Mouse (Mus musculus) embryo, embryonic 11 days (tissue): ENCODE measurements around the gene Etv1.
"Not testable (repeated sequence)": the region's sequence is repeated elsewhere in the genome, so short reads cannot be mapped to it uniquely, and the experiment has no call there.

Experiments
- DNase-seq: peaks from one replicate; pipeline ENCODE4 v3.0.0-alpha.2; 2015

Etv1 gene

GRCm38 (mm10) chr12:38818320-38818719, 39.1 kb downstream of the Etv1 start:
- no peak for DNase-seq

- no peak for DNase-seq
Measured at GRCm38 (mm10) chr12:38820642-38821041, 41.5 kb downstream of the Etv1 start.

DNA sequence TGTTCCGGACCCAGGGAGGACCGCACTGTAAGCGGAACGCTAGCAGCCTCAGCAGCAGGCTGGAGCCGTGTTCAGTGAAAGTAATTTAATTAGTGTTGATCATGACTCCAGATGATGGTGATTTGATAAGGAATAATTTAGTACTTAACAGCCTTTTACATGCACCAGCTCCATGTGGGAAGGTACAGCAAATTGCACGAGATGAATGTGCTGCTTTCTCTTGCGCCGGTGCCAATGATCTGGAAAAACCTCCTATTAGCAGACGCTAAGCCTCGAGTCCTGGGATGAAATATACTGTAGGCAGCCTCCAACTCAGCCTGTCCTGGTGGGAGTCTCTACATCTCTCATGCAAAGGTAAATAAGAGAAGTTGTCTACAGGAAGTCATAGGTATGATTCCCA, 45.2 kb downstream of the Etv1 start:
- no peak for DNase-seq

GRCm38 (mm10) chr12:38832981-38833380, 53.8 kb downstream of the Etv1 start:
- DNase-seq, result no peak

DNA sequence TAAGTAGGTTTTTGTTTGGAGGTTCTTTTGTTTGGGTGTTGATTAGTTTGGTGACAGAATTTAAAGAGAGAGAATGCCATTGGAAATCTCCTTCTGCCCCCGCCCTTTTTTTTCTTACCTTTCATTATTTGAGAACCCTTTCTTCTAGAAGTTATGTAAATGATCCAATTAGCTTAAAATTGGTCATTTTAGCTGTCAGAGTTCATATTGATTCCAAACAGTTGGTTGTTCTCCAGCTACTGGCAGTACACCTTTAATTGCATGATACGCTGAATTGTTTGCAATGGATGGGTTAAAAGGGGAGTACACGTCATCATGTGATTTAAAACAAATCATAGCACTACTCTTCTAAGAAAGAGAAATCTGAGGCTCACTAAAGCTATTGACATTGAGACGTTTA, 55.4 kb downstream of the Etv1 start:
- no peak for DNase-seq

DNA sequence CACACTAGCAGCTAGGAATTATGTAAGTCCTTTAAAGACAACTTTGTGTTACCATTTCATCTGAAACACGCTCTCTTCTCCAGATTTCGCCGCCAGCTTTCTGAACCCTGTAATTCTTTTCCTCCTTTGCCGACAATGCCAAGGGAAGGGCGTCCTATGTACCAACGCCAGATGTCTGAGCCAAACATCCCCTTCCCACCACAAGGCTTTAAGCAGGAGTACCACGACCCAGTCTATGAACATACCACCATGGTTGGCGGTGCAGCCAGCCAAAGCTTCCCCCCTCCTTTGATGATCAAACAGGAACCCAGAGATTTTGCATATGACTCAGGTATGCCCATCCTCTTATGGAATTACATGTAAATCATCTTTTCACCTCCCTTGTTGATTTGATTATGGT, 55.8 kb downstream of the Etv1 start:
- not testable (repeated sequence) for DNase-seq

- DNase-seq, result peak; percentile 86
Measured at GRCm38 (mm10) chr12:38843801-38844295, 64.7 kb downstream of the Etv1 start.

DNA sequence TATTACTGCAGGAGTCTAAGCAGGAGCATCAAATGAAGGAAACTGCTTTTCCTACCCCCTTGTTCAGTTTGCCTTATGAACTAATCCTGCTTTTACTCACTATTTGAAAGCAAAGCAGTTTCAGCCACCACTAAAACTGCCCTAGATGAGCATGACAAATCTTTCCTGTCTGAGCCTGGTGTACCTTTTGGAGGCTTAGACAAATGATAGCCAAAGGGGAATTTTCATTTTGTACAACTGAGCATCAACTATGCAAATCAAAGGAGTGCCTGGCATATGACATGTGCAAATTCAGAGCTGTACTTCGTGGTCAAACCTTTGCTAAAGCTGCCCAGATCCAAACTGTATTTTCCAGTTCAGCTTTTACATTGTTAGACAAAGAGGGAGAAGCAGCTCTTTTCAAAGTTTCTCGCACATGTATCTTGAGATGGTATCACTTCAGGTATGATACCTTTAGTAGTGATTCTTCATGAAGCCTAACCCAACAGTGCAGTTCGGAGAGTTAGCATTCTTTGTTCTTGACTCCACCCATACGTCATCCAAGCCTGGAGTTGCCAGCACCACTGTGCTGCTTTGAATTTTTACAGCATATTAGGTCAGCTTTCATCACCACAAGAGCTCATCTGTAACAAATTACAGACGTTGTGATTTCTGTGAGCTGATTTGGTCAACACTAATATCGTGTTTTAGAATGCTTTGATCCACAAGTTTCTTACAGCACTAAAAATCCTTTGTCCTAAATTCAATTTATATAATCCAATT, 68.5 kb downstream of the Etv1 start:
- peak; percentile 28 for DNase-seq

DNA sequence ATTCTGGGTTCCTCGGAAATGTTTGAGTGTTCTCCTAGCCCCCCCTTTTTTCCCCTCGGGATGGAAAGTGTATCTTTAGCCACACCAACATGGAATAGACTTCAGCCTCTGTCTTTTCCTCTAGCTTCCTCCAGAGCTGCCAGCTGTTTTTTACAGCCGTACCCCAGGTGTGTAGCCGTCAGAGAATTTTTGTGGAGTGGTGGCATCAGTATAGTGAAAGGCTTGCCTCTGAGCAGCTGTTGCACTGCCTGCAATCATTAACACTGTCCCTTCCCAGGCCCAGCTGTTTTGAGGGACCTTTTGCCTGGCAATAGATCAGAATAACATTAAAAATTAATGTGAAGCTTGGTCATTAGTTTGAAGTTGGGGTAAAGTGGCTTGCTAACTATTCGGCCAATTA, 70.8 kb downstream of the Etv1 start:
- DNase-seq, result no peak

DNA sequence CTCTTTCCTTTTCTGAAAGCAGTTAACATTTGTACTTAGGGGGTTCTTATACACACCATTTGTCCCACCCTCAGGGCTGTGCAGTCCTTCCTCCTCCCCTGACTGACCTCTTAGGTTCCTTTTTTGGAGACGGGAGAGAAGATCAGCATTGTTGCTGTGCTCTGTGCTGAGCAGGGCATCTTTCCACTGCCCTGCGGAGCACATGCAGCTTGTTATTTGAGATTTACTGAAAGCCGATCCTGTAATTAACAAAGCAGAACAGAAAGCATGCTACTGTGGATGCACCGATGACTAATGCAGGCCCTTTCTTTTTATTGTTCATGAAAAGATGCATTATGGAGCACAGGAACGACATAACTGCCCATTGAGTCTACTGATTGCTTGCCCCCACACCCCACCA, 75.1 kb downstream of the Etv1 start:
- DNase-seq, result peak; percentile 14

- DNase-seq, result no peak
Measured at GRCm38 (mm10) chr12:38854751-38855150, 75.6 kb downstream of the Etv1 start.

GRCm38 (mm10) chr12:38859675-38860074, 80.5 kb downstream of the Etv1 start:
- DNase-seq, result no peak

DNA sequence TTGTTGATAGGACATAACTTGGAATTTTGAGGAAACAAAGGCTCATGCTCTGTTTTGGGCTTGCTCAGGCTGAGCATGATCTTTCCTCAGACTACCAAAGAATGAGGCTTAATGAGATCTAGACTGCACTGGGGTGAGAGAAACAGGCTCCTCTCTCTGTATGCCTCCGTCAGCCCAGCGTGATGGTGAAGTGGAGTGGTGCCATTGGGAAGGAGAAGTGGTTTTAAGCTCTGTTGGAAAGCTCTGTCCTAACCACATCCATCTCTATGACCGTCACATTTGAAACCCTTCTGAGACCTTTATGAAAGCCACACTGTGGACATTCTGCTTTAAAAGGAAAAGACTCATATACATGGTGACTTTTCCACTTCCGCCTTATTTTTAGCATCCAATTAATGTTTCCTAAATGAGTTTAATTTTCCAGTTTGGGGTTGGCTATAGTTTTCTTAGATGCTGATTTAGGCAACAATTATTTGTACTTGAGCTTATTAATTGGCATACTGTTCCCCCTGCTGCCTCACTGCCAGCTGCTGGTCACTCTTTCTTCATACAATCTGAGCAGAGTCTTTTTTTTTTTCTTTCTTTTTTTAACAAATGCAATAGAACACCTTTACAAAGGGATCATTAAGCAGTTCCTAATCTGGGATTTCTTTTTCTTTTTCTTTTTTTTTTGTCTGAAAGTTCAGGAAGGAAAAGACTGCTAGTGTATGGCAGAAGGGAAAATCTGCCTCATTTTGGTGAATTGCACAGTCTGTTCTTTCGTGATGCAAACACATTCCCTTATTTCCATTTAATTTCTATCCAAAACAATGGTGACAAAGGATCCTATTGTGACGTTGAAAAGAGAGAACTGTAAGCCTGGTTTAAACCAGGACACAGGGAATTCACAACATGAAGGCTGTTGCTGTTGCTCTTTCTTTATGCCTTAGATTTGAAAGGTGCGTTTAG, 81.3 kb downstream of the Etv1 start:
- DNase-seq, result no peak

DNA sequence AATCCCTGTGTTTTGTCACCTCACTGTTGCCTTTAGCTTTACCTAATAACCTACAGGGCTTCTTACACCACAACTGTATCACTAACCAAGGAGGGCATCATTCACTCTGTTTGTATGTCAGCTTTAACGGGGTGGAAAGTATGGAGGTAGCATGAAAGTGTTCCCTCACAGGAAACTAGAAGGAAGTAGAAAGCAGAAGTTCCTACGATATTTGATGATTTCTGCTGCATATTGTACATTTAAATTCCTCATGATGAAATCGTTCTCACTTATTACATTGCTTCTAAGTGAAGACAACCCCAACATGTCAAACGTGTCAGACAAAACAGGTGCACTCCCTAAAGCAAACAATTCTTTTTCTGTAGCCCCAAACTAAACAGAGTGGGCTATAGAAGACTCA, 84.2 kb downstream of the Etv1 start:
- no peak for DNase-seq

DNA sequence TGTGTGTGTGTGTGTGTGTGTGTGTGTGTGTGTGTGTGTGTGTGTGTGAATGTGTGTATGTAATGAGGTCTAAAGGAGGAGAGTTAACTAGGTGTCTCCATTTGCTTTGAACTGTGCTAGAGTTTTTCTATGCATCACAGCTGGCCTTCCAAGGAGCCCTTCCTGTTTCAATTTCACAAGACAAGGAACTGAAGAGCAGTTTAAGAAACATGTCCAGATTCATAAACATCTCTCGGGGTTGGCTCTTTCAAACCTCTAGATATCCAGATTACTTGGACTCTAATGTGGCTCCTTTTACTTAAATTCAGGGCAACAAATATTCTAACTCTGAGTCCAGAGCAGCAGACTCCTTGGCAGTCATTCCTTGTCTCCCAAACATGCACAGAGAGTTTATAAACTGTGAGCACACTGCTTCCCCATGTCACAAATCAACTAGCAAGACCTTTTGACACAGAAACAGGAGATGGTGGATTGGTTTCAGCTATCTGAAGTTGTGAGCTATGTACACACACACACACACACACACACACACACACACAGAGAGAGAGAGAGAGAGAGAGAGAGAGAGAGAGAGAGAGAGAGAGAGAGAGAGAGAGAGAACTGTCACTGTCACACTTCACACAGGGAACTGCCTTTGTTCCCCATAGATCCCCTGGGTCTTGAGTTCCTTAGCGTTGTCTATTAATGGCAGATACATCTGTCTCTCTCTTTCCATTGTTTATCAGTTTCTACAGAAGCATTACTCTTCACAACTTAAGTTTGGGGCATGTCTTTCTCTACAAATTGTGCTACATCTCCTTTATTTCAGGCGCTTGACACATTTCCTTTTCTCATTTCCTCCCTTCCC, 85.0 kb downstream of the Etv1 start:
- no peak for DNase-seq

DNA sequence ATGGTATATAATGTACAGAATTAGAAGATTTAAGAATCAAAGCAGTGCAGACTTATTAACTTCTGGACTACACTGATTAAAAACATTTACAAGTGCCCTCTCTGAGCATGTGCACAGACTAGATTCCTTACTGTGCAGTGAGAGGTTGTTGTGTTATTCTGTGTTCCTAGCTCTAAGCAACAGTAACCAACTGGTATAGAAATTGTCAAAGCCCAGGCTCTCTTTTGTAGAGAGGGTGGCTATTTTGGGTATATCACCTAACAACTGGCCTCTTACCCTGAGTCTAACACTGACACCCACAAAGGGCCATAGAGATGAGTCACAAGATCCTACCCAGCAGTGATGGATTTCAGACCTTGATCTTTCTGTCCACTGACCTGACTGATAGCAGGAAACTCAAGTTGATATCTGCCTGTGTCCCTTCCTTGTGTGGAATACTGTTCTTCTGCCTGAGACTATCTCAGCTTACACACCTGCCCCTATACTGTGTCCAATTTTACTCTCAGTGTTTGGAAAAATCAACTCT, 95.4 kb downstream of the Etv1 start:
- DNase-seq, result no peak

- no peak for DNase-seq
Measured at GRCm38 (mm10) chr12:38904516-38904915, 125.3 kb downstream of the Etv1 start.

DNA sequence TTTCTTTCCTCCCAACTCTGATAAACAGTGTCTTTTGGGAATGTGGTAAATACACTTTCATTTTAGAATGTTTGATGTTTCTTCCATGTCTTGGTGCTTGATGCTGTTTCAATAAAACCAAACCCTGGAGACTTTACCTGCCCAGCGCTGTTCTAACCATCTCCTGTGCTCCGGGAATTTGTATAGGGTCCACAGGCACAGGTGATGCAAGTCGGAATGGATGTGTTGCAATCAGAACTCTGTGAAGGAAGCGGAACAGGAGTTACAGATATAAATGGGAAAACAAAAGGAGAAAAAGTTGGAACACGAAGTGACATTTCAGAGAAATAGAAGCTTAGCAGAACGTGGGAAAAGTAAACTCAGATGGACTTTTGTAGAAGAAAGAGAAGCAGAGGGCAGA, 127.1 kb downstream of the Etv1 start:
- no peak for DNase-seq

GRCm38 (mm10) chr12:38906812-38907211, 127.6 kb downstream of the Etv1 start:
- DNase-seq, result peak; percentile 11

DNA sequence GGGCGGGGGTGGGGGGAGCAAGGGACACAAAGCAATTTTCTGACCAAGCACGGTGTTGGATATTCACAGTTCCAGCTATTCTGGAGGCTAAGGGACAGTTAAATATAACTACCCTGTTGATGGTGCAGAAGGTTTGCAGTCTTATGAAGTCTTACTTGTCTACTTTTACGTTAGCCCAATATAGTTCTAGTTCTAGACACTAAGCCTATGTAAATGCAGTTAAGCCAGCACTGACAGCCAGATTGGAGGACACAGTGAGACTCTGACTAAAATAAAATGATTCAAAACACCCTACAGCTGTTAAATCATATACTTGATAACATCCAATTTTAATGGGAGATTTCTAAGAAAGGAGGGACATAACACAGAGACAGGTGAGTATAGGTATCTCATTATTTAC, 129.8 kb downstream of the Etv1 start:
- no peak for DNase-seq
